Mouse (Mus musculus) lung, postnatal 0 days (tissue): ENCODE results near the gene Pnp2.

Experiments used
- CTCF ChIP-seq: IDR thresholded peaks from 2 replicates; pipeline ENCODE4 v1.5.1; 2016; ENCODE audit warnings: antibody characterized with exemption, mild to moderate bottlenecking
- EP300 ChIP-seq: IDR thresholded peaks from 2 replicates; pipeline ENCODE4 v1.6.1; 2016; ENCODE audit warnings: antibody characterized with exemption, mild to moderate bottlenecking, control low read depth

GRCm38 (mm10) chr14:50911356-50911755 is 44.4 kb upstream of the Pnp2 start:
- no peak for TF ChIP-seq EP300
- no peak for TF ChIP-seq CTCF
